Mouse (Mus musculus): ENCODE measurements around the gene Kifc5b.
"Not testable (repeated sequence)": the region's sequence is repeated elsewhere in the genome, so short reads cannot be mapped to it uniquely, and the experiment has no call there.

Gene Kifc5b

GRCm38 (mm10) chr17:26917560-26917959 is 669 bp downstream of the Kifc5b start:
- in situ Hi-C loops (cut with MboI, MseI), result not testable (repeated sequence)

- in situ Hi-C loops (cut with MboI, MseI), result no loop called here
Measured at GRCm38 (mm10) chr17:26918343-26918742, 1.5 kb downstream of the Kifc5b start.

- in situ Hi-C loops (cut with MboI, MseI), result not testable (repeated sequence)
Measured at GRCm38 (mm10) chr17:26919516-26919915, 2.6 kb downstream of the Kifc5b start.

- in situ Hi-C loops (cut with MboI, MseI), result not testable (repeated sequence)
Measured at GRCm38 (mm10) chr17:26922368-26922767, 5.5 kb downstream of the Kifc5b start.

- in situ Hi-C loops (cut with MboI, MseI), result not testable (repeated sequence)
Measured at GRCm38 (mm10) chr17:26925414-26925813, 8.5 kb downstream of the Kifc5b start.

- in situ Hi-C loops (cut with MboI, MseI), result not testable (repeated sequence)
Measured at GRCm38 (mm10) chr17:26931795-26932194, 14.9 kb downstream of the Kifc5b start.

GRCm38 (mm10) chr17:26932839-26933398 is 16.0 kb downstream of the Kifc5b start, which contains the start of gene Phf1:
Gene Phf1 (plus strand): TSS chr17:26933052.
- in situ Hi-C loops (cut with MboI, MseI), result no loop called here

GRCm38 (mm10) chr17:26933419-26933818 is 16.5 kb downstream of the Kifc5b start:
- in situ Hi-C loops (cut with MboI, MseI), result no loop called here

- in situ Hi-C loops (cut with MboI, MseI), result no loop called here
Measured at GRCm38 (mm10) chr17:26933885-26934827, 17.3 kb downstream of the Kifc5b start.

GRCm38 (mm10) chr17:26935027-26935426 is 18.1 kb downstream of the Kifc5b start:
- in situ Hi-C loops (cut with MboI, MseI), result no loop called here

- in situ Hi-C loops (cut with MboI, MseI), result no loop called here
Measured at GRCm38 (mm10) chr17:26936453-26936852, 19.6 kb downstream of the Kifc5b start.

GRCm38 (mm10) chr17:26936921-26937695 is 20.2 kb downstream of the Kifc5b start:
- in situ Hi-C loops (cut with MboI, MseI), result no loop called here

GRCm38 (mm10) chr17:26937883-26938695 is 21.2 kb downstream of the Kifc5b start:
- in situ Hi-C loops (cut with MboI, MseI), result no loop called here

- in situ Hi-C loops (cut with MboI, MseI), result no loop called here
Measured at GRCm38 (mm10) chr17:26938731-26939130, 21.8 kb downstream of the Kifc5b start.

GRCm38 (mm10) chr17:26939178-26939972 is 22.5 kb downstream of the Kifc5b start, which contains the start of gene Cuta:
Gene Cuta (minus strand): TSS chr17:26939569.
- in situ Hi-C loops (cut with MboI, MseI), result no loop called here

- in situ Hi-C loops (cut with MboI, MseI), result no loop called here
Measured at GRCm38 (mm10) chr17:26939973-26940300, 23.0 kb downstream of the Kifc5b start.

GRCm38 (mm10) chr17:26941031-26941789 is 24.3 kb downstream of the Kifc5b start, which contains the start of gene Syngap1:
Gene Syngap1 (plus strand): TSS chr17:26941253.
- in situ Hi-C loops (cut with MboI, MseI), result no loop called here

- in situ Hi-C loops (cut with MboI, MseI), result no loop called here
Measured at GRCm38 (mm10) chr17:26941841-26942570, 25.1 kb downstream of the Kifc5b start.

Measured in T-helper 2 cell (primary cell).